Mouse (Mus musculus): Measurements from ENCODE around the gene Ascl5. TPM values are rescaled to one million over a fixed set of nuclear protein-coding genes. Genes with fewer than 3 reads are reported as not detected.
A peak's percentile ranks its signal among the peaks of the same experiment; 100 is the strongest.

Gene Ascl5
- polyA plus RNA-seq (2014; fragmentation: Nextera tagmentation; extraction: Ambion mirVana), result 0.42 TPM in 1 of 2 replicates, not detected in the other

DNA sequence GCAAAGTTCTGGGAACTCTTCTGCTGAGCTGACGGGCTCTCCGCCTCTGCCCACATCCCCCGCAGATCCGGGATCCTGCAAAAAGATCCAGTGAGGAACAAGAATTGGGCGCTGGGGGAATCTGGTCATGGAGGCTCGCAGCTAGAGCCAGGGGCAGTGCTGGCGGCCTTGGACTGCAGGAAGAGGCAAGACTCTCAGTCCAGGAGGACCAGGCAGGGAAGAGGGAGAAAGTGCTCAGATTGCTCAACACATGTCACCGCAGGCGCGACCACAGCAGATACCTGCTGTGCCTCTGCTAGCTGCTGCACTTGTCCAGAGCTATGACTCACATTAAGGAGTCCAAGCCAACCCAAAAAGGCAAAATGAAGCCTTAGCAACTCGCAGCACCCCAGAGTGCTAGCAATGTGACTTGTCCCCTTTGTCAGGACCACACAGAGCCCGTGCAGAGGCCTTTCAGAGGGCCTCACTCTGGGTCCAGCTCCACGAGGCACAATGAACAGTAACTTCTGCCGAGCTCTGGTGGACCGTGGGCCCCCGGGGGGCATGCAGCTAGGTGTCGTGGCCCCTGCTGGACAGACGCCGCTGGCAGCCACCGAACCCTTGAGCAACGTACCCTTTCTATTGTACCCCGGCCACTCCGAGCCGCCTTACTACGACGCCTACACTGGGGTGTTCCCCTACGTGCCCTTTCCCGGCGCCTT lies at the start of gene Ascl5:
Gene Ascl5 (plus strand): TSS at position 493 of the 701 bp plus-strand sequence.
- H3K27ac ChIP-seq (replicated peaks; ENCODE audit: low read depth, low read length), result no peak within 1 kb of the TSS
- ATAC-seq (replicated peaks; ENCODE audit: insufficient number of reproducible peaks, low FRiP score, low TSS enrichment, low read depth) (no peak), DNase-seq (ENCODE audit: low spot score) (no peak)
- H3K9me3 ChIP-seq (replicated peaks; ENCODE audit: control insufficient read depth, low read length), result no peaks in the 10 kb centered on the region
- 20% methylated on average over 28 of the region's 29 CpGs for WGBS
- no peaks in the 10 kb centered on the region for H3K36me3 ChIP-seq (replicated peaks; ENCODE audit: control insufficient read depth, insufficient read depth, low read depth, low read length)
- H3K4me3 ChIP-seq (ENCODE audit: low read depth, low read length), result peak within 1 kb of the TSS; percentile 22; the same call in 1 of the 2 replicates
- peak within 1 kb of the TSS; percentile 41 for H3K4me2 ChIP-seq (ENCODE audit: low read depth, low read length)
- H3K9ac ChIP-seq (replicated peaks; ENCODE audit: low read length), result no peak within 1 kb of the TSS
- H3K4me1 ChIP-seq (ENCODE audit: control insufficient read depth, insufficient read depth, low read length), result no peaks in the 10 kb centered on the region; the same call in 1 of the 2 replicates
- peaks cover 21% of the 10 kb centered on the region for H3K27me3 ChIP-seq (ENCODE audit: control insufficient read depth, insufficient read depth, low read length)

GRCm38 (mm10) chr1:136001438-136001837 lies 49.2 kb upstream of the Ascl5 start:
- Histone ChIP-seq H3K9ac (replicated peaks; ENCODE audit: low read length) (no peak overlapping the region), H3K27me3 (ENCODE audit: control insufficient read depth, insufficient read depth, low read length) (no peaks in the 10 kb centered on the region), H3K4me1 (ENCODE audit: control insufficient read depth, insufficient read depth, low read length) (no peaks in the 10 kb centered on the region), H3K27ac (replicated peaks; ENCODE audit: low read depth, low read length) (no peak overlapping the region), H3K4me3 (ENCODE audit: low read depth, low read length) (no peak overlapping the region), H3K4me2 (ENCODE audit: low read depth, low read length) (no peak overlapping the region), H3K36me3 (replicated peaks; ENCODE audit: control insufficient read depth, insufficient read depth, low read depth, low read length) (no peaks in the 10 kb centered on the region), H3K9me3 (replicated peaks; ENCODE audit: control insufficient read depth, low read length) (no peaks in the 10 kb centered on the region)
- no peak for ATAC-seq (replicated peaks; ENCODE audit: insufficient number of reproducible peaks, low FRiP score, low TSS enrichment, low read depth)
- no peak for DNase-seq (ENCODE audit: low spot score)
- 82% methylated on average over 2 of the region's 2 CpGs for WGBS

GRCm38 (mm10) chr1:136006292-136006748 lies 44.3 kb upstream of the Ascl5 start, which contains the start of gene Igfn1:
Gene Igfn1, minus strand, starts transcription at chr1:136006342.
- H3K9ac ChIP-seq (replicated peaks; ENCODE audit: low read length), result no peak within 1 kb of the TSS
- DNase-seq (ENCODE audit: low spot score), result no peak
- no peak for ATAC-seq (replicated peaks; ENCODE audit: insufficient number of reproducible peaks, low FRiP score, low TSS enrichment, low read depth)
- H3K4me3 ChIP-seq (ENCODE audit: low read depth, low read length), result no peak within 1 kb of the TSS
- no peak within 1 kb of the TSS for H3K4me2 ChIP-seq (ENCODE audit: low read depth, low read length)
- no peaks in the 10 kb centered on the region for H3K36me3 ChIP-seq (replicated peaks; ENCODE audit: control insufficient read depth, insufficient read depth, low read depth, low read length)
- H3K9me3 ChIP-seq (replicated peaks; ENCODE audit: control insufficient read depth, low read length), result no peaks in the 10 kb centered on the region
- WGBS, result 74% methylated on average over 3 of the region's 3 CpGs
- no peaks in the 10 kb centered on the region for H3K4me1 ChIP-seq (ENCODE audit: control insufficient read depth, insufficient read depth, low read length)
- H3K27me3 ChIP-seq (ENCODE audit: control insufficient read depth, insufficient read depth, low read length), result 0 out of 2 replicates have a peak, but pooled peaks cover 4% of the 10 kb centered on the region
- H3K27ac ChIP-seq (replicated peaks; ENCODE audit: low read depth, low read length), result no peak within 1 kb of the TSS

- Histone ChIP-seq H3K27me3 (ENCODE audit: control insufficient read depth, insufficient read depth, low read length) (0 out of 2 replicates have a peak, but pooled peaks cover 4% of the 10 kb centered on the region), H3K4me3 (ENCODE audit: low read depth, low read length) (peak within 1 kb of the TSS; percentile 44), H3K36me3 (replicated peaks; ENCODE audit: control insufficient read depth, insufficient read depth, low read depth, low read length) (no peaks in the 10 kb centered on the region), H3K9ac (replicated peaks; ENCODE audit: low read length) (peak within 1 kb of the TSS; percentile 41), H3K9me3 (replicated peaks; ENCODE audit: control insufficient read depth, low read length) (no peaks in the 10 kb centered on the region), H3K27ac (replicated peaks; ENCODE audit: low read depth, low read length) (no peak within 1 kb of the TSS), H3K4me2 (ENCODE audit: low read depth, low read length) (peak within 1 kb of the TSS; percentile 76), H3K4me1 (ENCODE audit: control insufficient read depth, insufficient read depth, low read length) (no peaks in the 10 kb centered on the region)
- peak; percentile 85 for ATAC-seq (replicated peaks; ENCODE audit: insufficient number of reproducible peaks, low FRiP score, low TSS enrichment, low read depth)
- 3% methylated on average over 37 of the region's 37 CpGs for WGBS
- DNase-seq (ENCODE audit: low spot score), result peak; percentile 81
Measured at GRCm38 (mm10) chr1:136007211-136008158, 43.1 kb upstream of the Ascl5 start, which contains the start of gene Tmem9. Gene Tmem9, plus strand, starts transcription at chr1:136008150.

DNA sequence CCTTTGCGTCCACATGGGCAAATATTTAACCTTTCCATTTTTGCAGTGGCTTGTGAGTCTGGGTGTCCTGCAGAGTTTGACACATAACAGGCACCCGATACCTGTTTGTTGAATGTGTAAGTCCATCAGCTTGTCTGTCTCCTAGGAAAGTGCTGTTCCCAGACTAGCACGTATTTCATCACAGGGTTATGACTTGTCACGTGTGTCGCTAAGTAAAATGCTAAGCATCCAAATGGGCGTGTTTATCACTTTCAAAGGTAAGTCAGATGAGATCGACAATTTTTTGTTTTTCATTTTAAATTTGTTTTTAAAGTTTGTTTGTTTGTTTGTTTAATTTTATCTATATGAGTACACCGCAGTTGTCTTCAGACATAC lies 42.5 kb upstream of the Ascl5 start:
- H3K9ac ChIP-seq (replicated peaks; ENCODE audit: low read length), result no peak overlapping the region
- peak overlapping the region; percentile 76 for H3K4me2 ChIP-seq (ENCODE audit: low read depth, low read length)
- no peaks in the 10 kb centered on the region for H3K36me3 ChIP-seq (replicated peaks; ENCODE audit: control insufficient read depth, insufficient read depth, low read depth, low read length)
- no peak overlapping the region for H3K27ac ChIP-seq (replicated peaks; ENCODE audit: low read depth, low read length)
- H3K9me3 ChIP-seq (replicated peaks; ENCODE audit: control insufficient read depth, low read length), result no peaks in the 10 kb centered on the region
- H3K27me3 ChIP-seq (ENCODE audit: control insufficient read depth, insufficient read depth, low read length), result 0 out of 2 replicates have a peak, but pooled peaks cover 4% of the 10 kb centered on the region
- H3K4me3 ChIP-seq (ENCODE audit: low read depth, low read length), result peak overlapping the region; percentile 44; the same call in 1 of the 2 replicates
- DNase-seq (ENCODE audit: low spot score) (no peak), ATAC-seq (replicated peaks; ENCODE audit: insufficient number of reproducible peaks, low FRiP score, low TSS enrichment, low read depth) (no peak)
- 20% methylated on average over 8 of the region's 8 CpGs for WGBS
- no peaks in the 10 kb centered on the region for H3K4me1 ChIP-seq (ENCODE audit: control insufficient read depth, insufficient read depth, low read length)

DNA sequence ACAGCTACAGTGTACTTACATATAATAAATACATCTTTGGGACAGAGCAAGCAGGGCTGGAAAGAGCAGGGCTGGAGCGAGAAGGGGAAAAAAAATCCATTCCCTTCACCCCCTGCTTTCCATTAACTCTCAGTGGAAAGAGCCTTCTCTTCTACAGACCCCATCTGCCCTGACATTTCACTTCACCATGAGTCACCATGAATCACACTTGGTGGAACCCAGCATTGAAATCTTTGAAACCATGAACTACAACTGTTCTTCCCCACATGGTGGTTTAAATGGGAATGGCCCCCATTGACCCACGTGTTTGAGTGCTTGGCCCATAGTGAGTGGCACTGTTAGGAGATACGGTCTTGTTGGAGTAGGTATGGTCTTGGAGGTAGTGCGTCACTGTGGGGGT lies 40.4 kb upstream of the Ascl5 start:
- Histone ChIP-seq H3K27ac (replicated peaks; ENCODE audit: low read depth, low read length) (no peak overlapping the region), H3K9me3 (replicated peaks; ENCODE audit: control insufficient read depth, low read length) (no peaks in the 10 kb centered on the region), H3K4me2 (ENCODE audit: low read depth, low read length) (no peak overlapping the region), H3K4me3 (ENCODE audit: low read depth, low read length) (no peak overlapping the region), H3K4me1 (ENCODE audit: control insufficient read depth, insufficient read depth, low read length) (no peaks in the 10 kb centered on the region), H3K27me3 (ENCODE audit: control insufficient read depth, insufficient read depth, low read length) (0 out of 2 replicates have a peak, but pooled peaks cover 4% of the 10 kb centered on the region), H3K9ac (replicated peaks; ENCODE audit: low read length) (no peak overlapping the region), H3K36me3 (replicated peaks; ENCODE audit: control insufficient read depth, insufficient read depth, low read depth, low read length) (no peaks in the 10 kb centered on the region)
- 87% methylated on average over 4 of the region's 4 CpGs for WGBS
- DNase-seq (ENCODE audit: low spot score) (no peak), ATAC-seq (replicated peaks; ENCODE audit: insufficient number of reproducible peaks, low FRiP score, low TSS enrichment, low read depth) (no peak)

DNA sequence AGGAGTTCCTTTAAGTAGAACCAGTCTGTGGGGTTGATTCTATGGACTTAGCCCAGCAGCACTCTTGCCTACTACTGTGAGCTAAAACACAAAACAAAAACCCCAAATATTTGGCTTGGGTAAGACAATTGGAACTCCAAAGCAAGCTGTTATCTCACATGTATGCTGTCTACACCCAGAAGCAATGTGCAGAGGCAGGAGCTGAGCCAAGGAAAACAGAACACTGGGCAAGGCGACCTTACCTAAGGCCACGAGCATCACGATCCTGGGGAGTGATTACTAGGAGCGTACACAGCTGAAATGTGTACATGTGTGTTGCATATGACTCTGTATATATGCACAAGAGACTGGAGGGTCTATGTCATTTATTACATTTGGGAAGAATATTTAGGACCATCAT lies 37.1 kb upstream of the Ascl5 start:
- H3K9me3 ChIP-seq (replicated peaks; ENCODE audit: control insufficient read depth, low read length), result no peaks in the 10 kb centered on the region
- H3K4me2 ChIP-seq (ENCODE audit: low read depth, low read length), result no peak overlapping the region
- 74% methylated on average over 4 of the region's 4 CpGs for WGBS
- no peak overlapping the region for H3K27ac ChIP-seq (replicated peaks; ENCODE audit: low read depth, low read length)
- no peak overlapping the region for H3K4me3 ChIP-seq (ENCODE audit: low read depth, low read length)
- H3K27me3 ChIP-seq (ENCODE audit: control insufficient read depth, insufficient read depth, low read length), result no peaks in the 10 kb centered on the region
- no peak overlapping the region for H3K9ac ChIP-seq (replicated peaks; ENCODE audit: low read length)
- H3K4me1 ChIP-seq (ENCODE audit: control insufficient read depth, insufficient read depth, low read length), result no peaks in the 10 kb centered on the region
- ATAC-seq (replicated peaks; ENCODE audit: insufficient number of reproducible peaks, low FRiP score, low TSS enrichment, low read depth) (no peak), DNase-seq (ENCODE audit: low spot score) (no peak)
- no peaks in the 10 kb centered on the region for H3K36me3 ChIP-seq (replicated peaks; ENCODE audit: control insufficient read depth, insufficient read depth, low read depth, low read length)

Measured in embryonic facial prominence, embryonic 11.5 days (tissue).